Mouse (Mus musculus) CH12.LX (cell line): ENCODE measurements around the gene Cdca3. TPM values are rescaled to one million over a fixed set of nuclear protein-coding genes. Genes with fewer than 3 reads are reported as not detected.

Experiments used
- DNase-seq: peaks from one replicate; pipeline ENCODE4 v3.0.0-alpha.2; 2013; ENCODE audit errors: extremely low read depth
- H3K27ac ChIP-seq: 2 replicates; pipeline ENCODE4 v1.5.1; 2012; ENCODE audit warnings: low read depth, mild to moderate bottlenecking, control low read depth, moderate library complexity; ENCODE audit not compliant: insufficient read depth
- H3K27me3 ChIP-seq: replicated peaks from 2 replicates; pipeline ENCODE3; 2012; ENCODE audit warnings: inconsistent platforms
- H3K36me3 ChIP-seq, 2 experiments: replicated peaks in 1 of 2; 2 replicates each; pipeline versions ENCODE3 to v1.6.1; 2012; ENCODE audit warnings: inconsistent platforms in 1 of 2, low read length in 1 of 2, mild to moderate bottlenecking in 1 of 2, mixed read lengths in 1 of 2, moderate library complexity in 1 of 2; ENCODE audit not compliant: control insufficient read depth in 1 of 2, insufficient read depth in 1 of 2
- H3K4me1 ChIP-seq, 2 experiments: 2 replicates each; pipeline ENCODE4 v1.6.1; 2012; ENCODE audit warnings: inconsistent platforms in 1 of 2, moderate library complexity in 1 of 2; ENCODE audit not compliant: insufficient read depth in 2 of 2, control insufficient read depth in 1 of 2
- H3K4me2 ChIP-seq: 2 replicates; pipeline ENCODE4 v1.6.1; 2012; ENCODE audit warnings: low read depth, mild to moderate bottlenecking, control low read depth; ENCODE audit not compliant: poor library complexity, insufficient read depth, severe bottlenecking
- H3K4me3 ChIP-seq, 3 experiments: fragments of 150-350 bp in 1 of 3; sonication (generic) in 1 of 3; replicated peaks in 1 of 3; 2 replicates each; pipeline versions ENCODE3 to v1.5.1; 2011 to 2012; ENCODE audit warnings: low read depth in 2 of 3, low read length in 2 of 3, mild to moderate bottlenecking in 2 of 3, moderate library complexity in 2 of 3, control low read depth in 1 of 3, improper control_type of control experiment in 1 of 3, inconsistent platforms in 1 of 3, mixed read lengths in 1 of 3; ENCODE audit not compliant: poor library complexity in 1 of 3
- H3K79me2 ChIP-seq: replicated peaks from 2 replicates; pipeline ENCODE4 v1.6.1; 2012; ENCODE audit warnings: mild to moderate bottlenecking, moderate library complexity; ENCODE audit not compliant: control insufficient read depth, poor library complexity, insufficient read depth, severe bottlenecking; ENCODE audit errors: extremely low read depth
- H3K9ac ChIP-seq: 2 replicates; pipeline ENCODE4 v1.6.1; 2012; ENCODE audit warnings: low read depth, mild to moderate bottlenecking, control low read depth, moderate library complexity; ENCODE audit not compliant: insufficient read depth
- H3K9me3 ChIP-seq: replicated peaks from 2 replicates; pipeline ENCODE3; 2012; ENCODE audit warnings: low read length, inconsistent platforms, mixed read lengths
- BHLHE40 ChIP-seq: IDR thresholded peaks from 2 replicates; pipeline ENCODE4 v1.6.1; 2011; ENCODE audit warnings: mild to moderate bottlenecking, low read depth, low read length, improper control_type of control experiment
- CHD1 ChIP-seq: IDR thresholded peaks from 2 replicates; pipeline ENCODE4 v1.6.1; 2012; ENCODE audit warnings: low read depth, low read length, improper control_type of control experiment, inconsistent platforms
- CHD2 ChIP-seq: IDR thresholded peaks from 2 replicates; pipeline ENCODE4 v1.6.1; 2011; ENCODE audit warnings: low read length, improper control_type of control experiment
- E2F4 ChIP-seq: IDR thresholded peaks from 2 replicates; pipeline ENCODE4 v1.6.1; 2011; ENCODE audit warnings: low read depth, low read length, improper control_type of control experiment; ENCODE audit not compliant: insufficient replicate concordance
- ELF1 ChIP-seq: IDR thresholded peaks from 2 replicates; pipeline ENCODE4 v1.6.1; 2014; ENCODE audit warnings: low read depth, mild to moderate bottlenecking, inconsistent platforms, low read length, improper control_type of control experiment
- EP300 ChIP-seq: IDR thresholded peaks from 2 replicates; pipeline ENCODE4 v1.6.1; 2011; ENCODE audit warnings: low read length, improper control_type of control experiment
- ETS1 ChIP-seq: conservative IDR thresholded peaks from 2 replicates; pipeline ENCODE4 v1.6.1; 2012; ENCODE audit warnings: low read depth, mild to moderate bottlenecking, inconsistent platforms, low read length, improper control_type of control experiment, moderate library complexity
- GABPA ChIP-seq: IDR thresholded peaks from 2 replicates; pipeline ENCODE4 v1.6.1; 2012; ENCODE audit warnings: low read depth, low read length, improper control_type of control experiment, inconsistent platforms; ENCODE audit not compliant: insufficient replicate concordance
- HCFC1 ChIP-seq: IDR thresholded peaks from 2 replicates; pipeline ENCODE4 v1.6.1; 2012; ENCODE audit warnings: low read depth, mild to moderate bottlenecking, inconsistent platforms, low read length, improper control_type of control experiment
- IRF4 ChIP-seq: IDR thresholded peaks from 2 replicates; pipeline ENCODE4 v1.6.1; 2014; ENCODE audit warnings: low read depth, mild to moderate bottlenecking, inconsistent platforms, low read length, improper control_type of control experiment
- JUN ChIP-seq: IDR thresholded peaks from 2 replicates; pipeline ENCODE4 v1.6.1; 2011; ENCODE audit warnings: low read depth, mild to moderate bottlenecking, low read length, improper control_type of control experiment, moderate library complexity; ENCODE audit not compliant: insufficient read depth
- JUND ChIP-seq: conservative IDR thresholded peaks from 2 replicates; pipeline ENCODE4 v1.6.1; 2011; ENCODE audit warnings: low read depth, low read length, improper control_type of control experiment
- KAT2A ChIP-seq: IDR thresholded peaks from 2 replicates; pipeline ENCODE4 v1.6.1; 2012; ENCODE audit warnings: low read length, improper control_type of control experiment, inconsistent platforms; ENCODE audit not compliant: insufficient replicate concordance
- MAFK ChIP-seq: IDR thresholded peaks from 2 replicates; pipeline ENCODE4 v1.6.1; 2011; ENCODE audit warnings: low read length, improper control_type of control experiment; ENCODE audit not compliant: insufficient replicate concordance
- MAX ChIP-seq: IDR thresholded peaks from 2 replicates; pipeline ENCODE4 v1.6.1; 2011; ENCODE audit warnings: low read length, improper control_type of control experiment
- MAZ ChIP-seq: IDR thresholded peaks from 2 replicates; pipeline ENCODE4 v1.6.1; 2012; ENCODE audit warnings: low read depth, mild to moderate bottlenecking, inconsistent platforms, low read length, improper control_type of control experiment, moderate library complexity
- MEF2A ChIP-seq: IDR thresholded peaks from 2 replicates; pipeline ENCODE4 v1.6.1; 2014; ENCODE audit warnings: low read depth, mild to moderate bottlenecking, inconsistent platforms, low read length, improper control_type of control experiment, borderline replicate concordance
- MXI1 ChIP-seq: IDR thresholded peaks from 2 replicates; pipeline ENCODE4 v1.6.1; 2011; ENCODE audit warnings: mild to moderate bottlenecking, low read depth, low read length, improper control_type of control experiment
- NELFE ChIP-seq: IDR thresholded peaks from 2 replicates; pipeline ENCODE4 v1.6.1; 2011; ENCODE audit warnings: low read depth, low read length, improper control_type of control experiment
- NRF1 ChIP-seq: IDR thresholded peaks from 2 replicates; pipeline ENCODE4 v1.6.1; 2014; ENCODE audit warnings: low read depth, mild to moderate bottlenecking, inconsistent platforms, low read length, improper control_type of control experiment, moderate library complexity
- PAX5 ChIP-seq: IDR thresholded peaks from 2 replicates; pipeline ENCODE4 v1.6.1; 2012; ENCODE audit warnings: low read length, inconsistent platforms, mixed read lengths
- POLR2A ChIP-seq: IDR thresholded peaks from 2 replicates; pipeline ENCODE4 v1.6.1; 2011; ENCODE audit warnings: low read depth, mild to moderate bottlenecking, improper control_type of control experiment, low read length
- POLR2AphosphoS2 ChIP-seq: IDR thresholded peaks from 2 replicates; pipeline ENCODE4 v1.6.1; 2011; ENCODE audit warnings: low read depth, low read length, improper control_type of control experiment
- RAD21 ChIP-seq: IDR thresholded peaks from 2 replicates; pipeline ENCODE4 v1.6.1; 2011; ENCODE audit warnings: low read depth, mild to moderate bottlenecking, low read length, improper control_type of control experiment, moderate library complexity
- RCOR1 ChIP-seq: conservative IDR thresholded peaks from 2 replicates; pipeline ENCODE4 v1.6.1; 2012; ENCODE audit warnings: low read depth, mild to moderate bottlenecking, inconsistent platforms, low read length, improper control_type of control experiment
- SIN3A ChIP-seq: IDR thresholded peaks from 2 replicates; pipeline ENCODE4 v1.6.1; 2012; ENCODE audit warnings: low read length, improper control_type of control experiment, inconsistent platforms
- SMC3 ChIP-seq: IDR thresholded peaks from 2 replicates; pipeline ENCODE4 v1.6.1; 2011; ENCODE audit warnings: low read depth, low read length, improper control_type of control experiment
- TBP ChIP-seq: conservative IDR thresholded peaks from 2 replicates; pipeline ENCODE4 v1.6.1; 2011; ENCODE audit warnings: low read depth, low read length, improper control_type of control experiment
- TCF12 ChIP-seq: IDR thresholded peaks from 2 replicates; pipeline ENCODE4 v1.6.1; 2014; ENCODE audit warnings: low read depth, mild to moderate bottlenecking, inconsistent platforms, low read length, improper control_type of control experiment
- UBTF ChIP-seq: IDR thresholded peaks from 2 replicates; pipeline ENCODE4 v1.6.1; 2012; ENCODE audit warnings: low read depth, mild to moderate bottlenecking, inconsistent platforms, low read length, improper control_type of control experiment, moderate library complexity
- USF1 ChIP-seq: IDR thresholded peaks from 2 replicates; pipeline ENCODE4 v1.6.1; 2014; ENCODE audit warnings: low read depth, mild to moderate bottlenecking, inconsistent platforms, low read length, improper control_type of control experiment
- USF2 ChIP-seq: conservative IDR thresholded peaks from 2 replicates; pipeline ENCODE4 v1.6.1; 2011; ENCODE audit warnings: low read depth, low read length, improper control_type of control experiment
- ZC3H11A ChIP-seq: IDR thresholded peaks from 2 replicates; pipeline ENCODE4 v1.6.1; 2012; ENCODE audit warnings: low read depth, mild to moderate bottlenecking, inconsistent platforms, low read length, improper control_type of control experiment
- ZKSCAN1 ChIP-seq: IDR thresholded peaks from 2 replicates; pipeline ENCODE4 v1.6.1; 2012; ENCODE audit warnings: low read depth, inconsistent platforms, low read length, improper control_type of control experiment, borderline replicate concordance
- ZMIZ1 ChIP-seq: IDR thresholded peaks from 2 replicates; pipeline ENCODE4 v1.6.1; 2012; ENCODE audit warnings: low read depth, mild to moderate bottlenecking, inconsistent platforms, low read length, improper control_type of control experiment
- ZNF384 ChIP-seq: IDR thresholded peaks from 2 replicates; pipeline ENCODE4 v1.6.1; 2012; ENCODE audit warnings: low read depth, low read length, improper control_type of control experiment, inconsistent platforms
- dilution Hi-C: fragments of 300-500 bp; cut with MboI; formaldehyde crosslinking; loops from 2 replicates; pipeline ENCODE4 v1.14.3; 2020; ENCODE audit warnings: low sequenced_read_pairs; ENCODE audit not compliant: extremely low pct_unique_long_range_greater_than_20kb, extremely low pct_ligation_motif_present
- in situ Hi-C: fragments of 300-500 bp; cut with MboI; formaldehyde crosslinking; loops from 3 replicates; pipeline ENCODE4 v1.14.3; 2019; ENCODE audit warnings: low sequenced_read_pairs, low pct_ligation_motif_present, low pct_unique_long_range_greater_than_20kb, mixed read lengths
- polyA plus RNA-seq: library from polyadenylated mRNA; unstranded; fragments of >175 nt; gene quantifications from 2 replicates; pipeline ENCODE4 v1.2.1, GENCODE M21; 2012; ENCODE audit warnings: low read depth; ENCODE audit not compliant: insufficient read length
- total RNA-seq, 2 experiments: library from RNA; depleted of rRNA; stranded (reverse); fragments of 300-350 nt in 1 of 2; fragments of >200 nt in 1 of 2; gene quantifications; 2 replicates each; pipeline ENCODE4 v1.2.3; 2012 to 2014

The Cdca3 gene
- total and polyA plus RNA-seq, 3 experiments = 117 to 229 (median 224) TPM

- H3K36me3 ChIP-seq = peaks cover 45 to 65% of the 10 kb centered on the region in 2 experiments
- in situ Hi-C loops = no loop called here
- no peaks in the 10 kb centered on the region for H3K27me3 ChIP-seq
- H3K79me2 ChIP-seq = peaks cover 32% of the 10 kb centered on the region
- peak overlapping the region; percentile 81 for H3K27ac ChIP-seq
- H3K4me3 ChIP-seq = peak overlapping the region; percentile 76 to 94 (median 85)
- dilution Hi-C loops = no loop called here
- no peak for TF ChIP-seq USF1
- peak; percentile 73 for TF ChIP-seq POLR2AphosphoS2
- peak; percentile 82 for TF ChIP-seq POLR2A
- peak; percentile 42 for TF ChIP-seq HCFC1
- peak; percentile 85 for TF ChIP-seq NELFE
- TF ChIP-seq UBTF = no peak
- peak; percentile 37; the same call in 1 of the 2 replicates for TF ChIP-seq IRF4
- TF ChIP-seq CHD1 = peak; percentile 92
- no peak for TF ChIP-seq ZKSCAN1
- no peak for TF ChIP-seq RCOR1
- TF ChIP-seq ETS1 = no peak
- peak; percentile 85 for TF ChIP-seq ZMIZ1
- 0 out of 2 replicates have a peak, but pooled peaks have one; percentile 22 for TF ChIP-seq MEF2A
- TF ChIP-seq MAFK = no peak
- peak; percentile 53; the same call in 1 of the 2 replicates for TF ChIP-seq MAX
- TF ChIP-seq CHD2 = peak; percentile 94
- no peak for TF ChIP-seq SMC3
- TF ChIP-seq JUND = no peak
- TF ChIP-seq GABPA = no peak
- TF ChIP-seq E2F4 = peak; percentile 97
- TF ChIP-seq SIN3A = peak; percentile 98
- no peak for TF ChIP-seq EP300
- TF ChIP-seq ELF1 = peak; percentile 77
- TF ChIP-seq PAX5 = no peak
- no peak for TF ChIP-seq JUN
- TF ChIP-seq ZNF384 = no peak
- TF ChIP-seq NRF1 = peak; percentile 19; the same call in 1 of the 2 replicates
- TF ChIP-seq MXI1 = peak; percentile 63
- 0 out of 2 replicates have a peak, but pooled peaks have one; percentile 50 for TF ChIP-seq TBP
- TF ChIP-seq TCF12 = peak; percentile 67; the same call in 1 of the 2 replicates
- TF ChIP-seq RAD21 = no peak
- no peak for TF ChIP-seq ZC3H11A
- TF ChIP-seq MAZ = peak; percentile 72; the same call in 1 of the 2 replicates
- TF ChIP-seq USF2 = no peak
- peak; percentile 55; the same call in 1 of the 2 replicates for TF ChIP-seq KAT2A
- TF ChIP-seq BHLHE40 = no peak
- H3K4me1 ChIP-seq = peaks cover 3 to 51% of the 10 kb centered on the region in 2 experiments
- peak overlapping the region; percentile 53 for H3K4me2 ChIP-seq
- H3K9ac ChIP-seq = peak overlapping the region; percentile 94
- peak; percentile 98 for DNase-seq
- H3K9me3 ChIP-seq = no peaks in the 10 kb centered on the region
Observed at GRCm38 (mm10) chr6:124829799-124830700, 703 bp downstream of the Cdca3 start.
